Mouse (Mus musculus) embryonic fibroblast, embryonic 13.5 days (primary cell): ENCODE data around the gene Rflna.
A peak's percentile ranks its signal among the peaks of the same experiment; 100 is the strongest.

Experiments used
- CTCF ChIP-seq: IDR thresholded peaks from 2 replicates; pipeline ENCODE4 v1.5.1; 2011; ENCODE audit warnings: mild to moderate bottlenecking, control low read depth, low read length, moderate library complexity, borderline replicate concordance; ENCODE audit not compliant: insufficient read depth
- POLR2A ChIP-seq: IDR thresholded peaks from 2 replicates; pipeline ENCODE4 v1.6.1; 2011; ENCODE audit warnings: low read depth, mild to moderate bottlenecking, control low read depth, low read length, moderate library complexity

DNA sequence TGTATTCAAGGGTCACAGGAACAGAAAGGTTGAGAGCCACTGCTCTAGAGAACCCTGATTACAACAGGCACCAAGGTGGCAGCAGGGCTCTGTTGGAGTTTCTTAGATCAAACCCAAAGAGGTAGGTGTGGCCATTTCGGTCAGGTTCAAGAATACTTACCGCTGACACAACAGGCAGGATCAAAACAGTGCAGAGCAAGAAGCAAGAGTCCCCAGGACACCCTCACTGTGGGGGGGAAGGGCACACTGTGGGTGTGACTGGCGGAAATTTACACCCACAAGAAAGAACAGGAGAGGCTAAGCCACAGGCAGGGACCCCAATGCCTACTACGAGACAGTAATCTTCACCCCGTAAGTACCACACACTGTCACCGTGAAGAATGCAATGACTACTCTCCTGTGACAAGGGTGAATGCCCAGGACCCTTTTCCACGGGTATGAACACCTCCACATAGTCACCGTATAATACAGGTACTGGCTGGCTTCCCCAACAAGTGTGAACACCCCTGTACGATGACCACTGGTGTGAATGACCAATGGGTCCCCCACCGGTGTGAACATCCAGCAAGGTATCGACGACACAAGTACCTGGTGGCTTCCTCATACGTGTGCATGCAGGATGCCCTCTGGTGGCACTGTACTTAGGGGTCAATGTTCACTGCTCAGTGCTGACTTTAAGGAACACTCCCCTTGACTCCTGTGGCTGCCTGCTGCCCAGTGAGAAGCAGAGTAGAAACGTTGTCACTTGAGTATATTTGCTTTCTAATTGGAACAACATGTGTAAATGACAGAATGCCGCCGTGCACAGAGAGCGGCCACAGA is 13.6 kb downstream of the Rflna start:
- TF ChIP-seq CTCF = peak; percentile 35; the same call in 1 of the 2 replicates
- TF ChIP-seq POLR2A = no peak
